Mouse (Mus musculus) hindbrain, postnatal 0 days (tissue): ENCODE results near the gene Il31. TPM values are rescaled to one million over a fixed set of nuclear protein-coding genes. Genes with fewer than 3 reads are reported as not detected.

Source experiments
- ATAC-seq: fragments of 200-750 bp; cut with Nextera tagmentation; 2 replicates; pipeline ENCODE4 v1.8.0; 2017; ENCODE audit warnings: mild to moderate bottlenecking, moderate TSS enrichment, moderate library complexity
- DNase-seq: peaks from one replicate; pipeline ENCODE4 v3.0.0-alpha.2; 2015; ENCODE audit warnings: low spot score
- H3K27ac ChIP-seq: fragments of 300-500 bp; sonication (generic); 2 replicates; pipeline ENCODE4 v1.5.1; 2014; ENCODE audit warnings: mild to moderate bottlenecking
- H3K27me3 ChIP-seq: fragments of 300-500 bp; sonication (generic); 2 replicates; pipeline ENCODE4 v1.6.1; 2014; ENCODE audit warnings: low read length, mixed read lengths; ENCODE audit not compliant: insufficient read depth
- H3K36me3 ChIP-seq: fragments of 300-500 bp; sonication (generic); 2 replicates; pipeline ENCODE4 v1.6.1; 2014; ENCODE audit warnings: low read length, mixed read lengths; ENCODE audit not compliant: insufficient read depth
- H3K4me1 ChIP-seq: fragments of 300-500 bp; sonication (generic); 2 replicates; pipeline ENCODE4 v1.6.1; 2014; ENCODE audit warnings: antibody characterized with exemption, low read length, mixed read lengths; ENCODE audit not compliant: insufficient read depth
- H3K4me2 ChIP-seq: fragments of 300-500 bp; sonication (generic); 2 replicates; pipeline ENCODE4 v1.6.1; 2014; ENCODE audit warnings: low read depth, mild to moderate bottlenecking, low read length, moderate library complexity, mixed read lengths
- H3K4me3 ChIP-seq: fragments of 300-500 bp; sonication (generic); 2 replicates; pipeline ENCODE4 v1.5.1; 2014; ENCODE audit warnings: low read length
- H3K9ac ChIP-seq: fragments of 300-500 bp; sonication (generic); replicated peaks from 2 replicates; pipeline ENCODE4 v1.6.1; 2014; ENCODE audit warnings: mild to moderate bottlenecking, low read length, moderate library complexity, mixed read lengths
- H3K9me3 ChIP-seq: fragments of 300-500 bp; sonication (generic); 2 replicates; pipeline ENCODE4 v1.6.1; 2016; ENCODE audit warnings: low read length, mixed read lengths
- CTCF ChIP-seq: IDR thresholded peaks from 2 replicates; pipeline ENCODE4 v1.5.1; 2016; ENCODE audit warnings: antibody characterized with exemption, control low read depth, low read depth
- WGBS: fragments of 180-500 bp; shearing (Covaris S2); extraction: QIAGEN DNeasy Blood & Tissue Kit; methylation state at CpG from one replicate; pipeline ENCODE4 v1.1.7; 2014; 5-methylcytosine and 5-hydroxymethylcytosine counted together
- microRNA-seq, 2 experiments: library from miRNA; unstranded; fragments of <30 nt; microRNA quantifications; one replicate each; pipeline ENCODE4; 2016
- polyA plus RNA-seq: library from polyadenylated mRNA; unstranded; fragments of >200 nt; fragmentation: Nextera tagmentation; extraction: Ambion mirVana; gene quantifications from 2 replicates; pipeline ENCODE4 v1.2.1, GENCODE M21; 2015
- total RNA-seq: library from RNA; depleted of rRNA; stranded (reverse); fragments of >200 nt; gene quantifications from 2 replicates; pipeline ENCODE4 v1.2.3, GENCODE M21; 2014; rRNA removed

The Il31 gene
- total and polyA plus RNA-seq, 2 experiments from 2014 or later: not detected

DNA sequence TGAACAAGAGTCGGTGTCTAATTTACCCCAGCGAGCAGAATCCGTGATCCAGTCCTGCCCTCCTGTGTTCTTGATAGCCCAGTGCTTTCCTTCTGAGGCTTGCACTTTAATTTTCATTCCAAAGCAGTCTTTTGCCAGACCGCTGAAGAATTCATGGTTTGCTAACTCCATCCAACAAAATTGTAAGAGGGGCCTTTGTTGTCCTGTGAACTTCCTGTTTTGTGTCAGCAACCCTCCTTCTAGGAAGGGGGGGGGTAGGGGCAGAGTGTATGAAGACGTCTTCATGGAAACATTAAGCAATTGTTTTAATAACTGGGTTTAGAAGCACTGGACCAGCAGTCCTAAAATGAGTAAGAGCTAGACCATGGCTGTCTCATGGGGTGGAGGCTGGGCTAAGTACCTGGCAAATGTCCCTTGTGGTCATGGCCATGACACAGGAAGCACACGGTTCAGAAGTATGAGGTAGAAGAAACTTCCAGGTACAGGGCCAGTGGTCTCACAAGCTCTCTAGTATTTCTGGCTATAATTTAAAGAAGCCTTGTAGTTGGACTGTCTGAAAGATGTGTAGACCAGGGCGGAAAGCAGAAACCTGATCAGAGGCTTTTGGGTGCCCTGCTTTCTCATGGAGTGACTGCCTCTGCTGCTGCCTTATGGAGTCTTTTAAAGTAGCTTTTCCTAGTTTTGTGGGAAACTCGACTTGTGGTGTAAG lies 53.1 kb downstream of the Il31 start:
- TF ChIP-seq CTCF: peak; percentile 48
- Histone ChIP-seq H3K27ac (no peak overlapping the region), H3K4me2 (no peak overlapping the region), H3K9ac (0 out of 2 replicates have a peak overlapping the region, but pooled peaks have one; percentile 1), H3K4me1 (0 out of 2 replicates have a peak, but pooled peaks cover 10% of the 10 kb centered on the region), H3K9me3 (no peaks in the 10 kb centered on the region), H3K4me3 (no peak overlapping the region), H3K27me3 (no peaks in the 10 kb centered on the region), H3K36me3 (no peaks in the 10 kb centered on the region)
- peak; percentile 48; the same call in 1 of the 2 replicates for ATAC-seq
- DNase-seq: peak; percentile 12
- WGBS: 39% methylated on average over 8 of the region's 8 CpGs

DNA sequence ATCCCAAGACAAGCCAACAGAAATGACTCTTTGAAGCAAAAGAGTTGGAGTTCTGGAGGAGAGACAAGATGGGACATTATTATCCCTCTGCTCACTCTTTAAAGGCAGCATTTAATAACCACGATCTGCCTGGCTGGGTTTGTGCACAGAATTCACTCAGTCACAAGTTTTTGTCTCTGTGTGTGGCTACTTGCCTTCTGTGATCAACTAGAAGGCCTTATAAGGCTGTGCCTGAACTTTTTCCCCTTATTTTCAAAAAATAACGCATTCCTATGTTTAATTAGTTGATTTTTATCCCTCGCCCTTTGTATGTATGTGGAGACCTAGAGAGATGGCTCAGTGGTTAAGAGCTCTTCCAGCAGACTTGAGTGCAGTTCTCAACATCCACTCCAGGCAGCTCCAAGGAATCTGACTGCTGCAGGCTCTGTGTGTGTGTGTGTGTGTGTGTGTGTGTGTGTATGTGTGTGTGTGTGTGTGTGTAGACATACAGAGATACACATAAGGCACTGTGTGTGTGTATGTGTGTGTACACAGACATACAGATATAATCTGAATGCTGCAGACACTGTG lies 56.9 kb downstream of the Il31 start:
- ATAC-seq: peak; percentile 61
- Histone ChIP-seq H3K4me1 (0 out of 2 replicates have a peak, but pooled peaks cover 10% of the 10 kb centered on the region), H3K27ac (peak overlapping the region; percentile 63; the same call in 1 of the 2 replicates), H3K36me3 (no peaks in the 10 kb centered on the region), H3K4me2 (0 out of 2 replicates have a peak overlapping the region, but pooled peaks have one; percentile 8), H3K9me3 (no peaks in the 10 kb centered on the region), H3K27me3 (no peaks in the 10 kb centered on the region), H3K4me3 (no peak overlapping the region), H3K9ac (no peak overlapping the region)
- no peak for TF ChIP-seq CTCF
- 38% methylated on average over 3 of the region's 3 CpGs for WGBS
- DNase-seq: no peak

DNA sequence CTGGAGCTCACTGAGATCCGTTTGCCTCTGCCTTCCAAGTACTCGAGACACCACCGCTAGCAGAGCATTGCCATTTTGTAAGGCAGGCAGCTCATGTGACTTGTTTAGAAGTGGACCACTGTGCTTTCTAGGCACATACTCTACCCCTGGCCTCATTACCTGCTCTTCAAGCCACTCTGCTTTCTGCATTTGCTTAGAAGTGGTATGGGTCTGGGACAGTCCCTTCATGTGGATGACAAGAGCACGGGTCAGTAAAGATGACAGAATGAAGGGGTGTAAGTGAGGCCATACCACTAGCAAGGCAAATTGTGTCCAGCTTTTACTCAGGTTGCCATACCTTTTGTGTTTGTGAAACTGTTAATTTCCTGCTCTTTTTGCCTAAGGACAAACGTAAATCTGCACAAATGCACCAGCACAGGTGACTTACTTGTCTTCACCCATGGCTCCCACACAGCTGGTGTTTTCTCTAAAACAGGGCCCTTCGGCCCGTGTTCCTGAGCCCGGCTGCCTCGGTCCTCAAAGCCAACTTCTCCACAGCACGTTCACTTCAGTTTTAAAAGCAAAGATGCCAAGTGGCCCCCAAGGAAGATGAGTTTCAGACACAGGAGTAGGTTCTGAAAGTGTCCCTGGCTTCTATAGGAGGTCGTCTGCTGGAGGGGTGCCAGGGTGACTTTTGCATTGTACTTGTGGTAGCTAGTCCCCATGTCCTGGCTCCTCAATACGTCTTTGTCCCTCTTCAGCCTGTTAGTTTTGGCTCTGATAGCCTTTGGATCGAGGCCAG lies 57.6 kb downstream of the Il31 start:
- 0 out of 2 replicates have a peak overlapping the region, but pooled peaks have one; percentile 8 for H3K4me2 ChIP-seq
- H3K9ac ChIP-seq: no peak overlapping the region
- peak; percentile 64 for ATAC-seq
- H3K4me1 ChIP-seq: 0 out of 2 replicates have a peak, but pooled peaks cover 10% of the 10 kb centered on the region
- H3K4me3 ChIP-seq: no peak overlapping the region
- peak; percentile 79 for DNase-seq
- peak overlapping the region; percentile 63; the same call in 1 of the 2 replicates for H3K27ac ChIP-seq
- H3K9me3 ChIP-seq: no peaks in the 10 kb centered on the region
- no peaks in the 10 kb centered on the region for H3K27me3 ChIP-seq
- no peak for TF ChIP-seq CTCF
- WGBS: 42% methylated on average over 13 of the region's 13 CpGs
- H3K36me3 ChIP-seq: no peaks in the 10 kb centered on the region

Small RNAs within 50 kb of the gene (microRNA-seq; reads per million reads assigned to microRNA genes)
- 0.71 to 0.72 reads per million in 2 experiments for gene Mir7647

Other genes starting within 250 kb of the Il31 start
- gene Wdr66, start 237.4 kb downstream of the Il31 start, total RNA-seq: 2.4 and 2.8 TPM in 2 replicates
- 0.69 and 1.4 TPM in 2 replicates for gene Wdr66, start 237.4 kb downstream of the Il31 start, polyA plus RNA-seq
- 42.4 and 42.6 TPM in 2 replicates for gene Bcl7a, start 145.7 kb downstream of the Il31 start, total RNA-seq
- gene Bcl7a, start 145.7 kb downstream of the Il31 start, polyA plus RNA-seq: 25.1 and 25.6 TPM in 2 replicates
- gene Mlxip, start 94.7 kb downstream of the Il31 start, total RNA-seq: 16.8 and 17.9 TPM in 2 replicates
- 8.7 and 12.5 TPM in 2 replicates for gene Mlxip, start 94.7 kb downstream of the Il31 start, polyA plus RNA-seq
- gene Lrrc43, start 184 bp downstream of the Il31 start, total RNA-seq: 0.10 TPM in 1 of 2 replicates, not detected in the other
- 0.88 and 0.98 TPM in 2 replicates for gene Lrrc43, start 184 bp downstream of the Il31 start, polyA plus RNA-seq
- 2.5 and 4.5 TPM in 2 replicates for gene B3gnt4, start 21.0 kb upstream of the Il31 start, total RNA-seq
- gene B3gnt4, start 21.0 kb upstream of the Il31 start, polyA plus RNA-seq: 0.87 and 1.4 TPM in 2 replicates
- gene Diablo, start 34.7 kb upstream of the Il31 start, total RNA-seq: 61.3 and 76.7 TPM in 2 replicates
- 89.4 and 99.6 TPM in 2 replicates for gene Diablo, start 34.7 kb upstream of the Il31 start, polyA plus RNA-seq
- 0.14 and 0.52 TPM in 2 replicates for gene Gm49027, start 36.0 kb upstream of the Il31 start, total RNA-seq
- 0.39 and 0.68 TPM in 2 replicates for gene Gm49027, start 36.0 kb upstream of the Il31 start, polyA plus RNA-seq
- 46.5 and 55.6 TPM in 2 replicates for gene Vps33a, start 83.5 kb upstream of the Il31 start, total RNA-seq
- 34.0 and 34.7 TPM in 2 replicates for gene Vps33a, start 83.5 kb upstream of the Il31 start, polyA plus RNA-seq
- 47.3 and 58.0 TPM in 2 replicates for gene Clip1, start 195.1 kb upstream of the Il31 start, total RNA-seq
- gene Clip1, start 195.1 kb upstream of the Il31 start, polyA plus RNA-seq: 68.6 and 71.6 TPM in 2 replicates
- gene Zcchc8, start 231.6 kb upstream of the Il31 start, total RNA-seq: 23.9 and 26.5 TPM in 2 replicates
- 40.0 and 46.8 TPM in 2 replicates for gene Zcchc8, start 231.6 kb upstream of the Il31 start, polyA plus RNA-seq